Mouse (Mus musculus): ENCODE measurements around the gene Gm13283.
"Not testable (repeated sequence)": the region's sequence is repeated elsewhere in the genome, so short reads cannot be mapped to it uniquely, and the experiment has no call there.

The Gm13283 gene

DNA sequence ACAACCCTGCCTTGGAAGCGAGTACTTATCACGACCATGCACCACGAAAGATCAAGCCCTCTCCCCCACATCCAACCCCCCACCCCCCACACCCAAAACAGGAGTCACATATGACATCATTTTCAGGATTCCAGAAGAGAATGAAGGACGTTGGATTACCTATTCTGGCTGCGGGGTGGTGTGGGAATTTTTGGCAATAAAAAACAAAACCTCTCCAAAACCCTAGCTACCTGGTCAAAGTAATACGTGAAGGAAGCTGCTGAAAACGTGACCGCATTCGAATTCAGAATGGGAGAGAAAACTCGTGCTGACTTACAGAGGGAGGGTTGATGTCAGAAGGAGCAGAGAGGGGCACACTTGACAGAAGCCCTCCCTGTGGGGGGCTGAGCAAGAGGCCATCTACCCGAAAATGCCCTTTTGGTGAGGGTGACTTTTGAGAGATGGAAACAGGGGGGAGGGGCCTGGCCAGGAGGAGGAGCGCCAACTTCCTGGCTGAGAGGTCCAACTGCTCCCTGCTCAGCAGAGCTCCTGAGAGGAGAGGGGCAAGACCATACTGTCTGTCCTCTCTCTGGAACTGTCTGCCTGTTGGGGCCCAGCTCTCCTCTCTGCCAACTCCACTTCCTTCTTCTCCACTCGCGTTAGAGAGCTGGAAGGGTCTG lies at the start of gene Gm13283:
Gene Gm13283 (plus strand): TSS at position 510 of the 659 bp plus-strand sequence.
- DNase-seq: peak in 1 of 2 experiments; percentile 43

DNA sequence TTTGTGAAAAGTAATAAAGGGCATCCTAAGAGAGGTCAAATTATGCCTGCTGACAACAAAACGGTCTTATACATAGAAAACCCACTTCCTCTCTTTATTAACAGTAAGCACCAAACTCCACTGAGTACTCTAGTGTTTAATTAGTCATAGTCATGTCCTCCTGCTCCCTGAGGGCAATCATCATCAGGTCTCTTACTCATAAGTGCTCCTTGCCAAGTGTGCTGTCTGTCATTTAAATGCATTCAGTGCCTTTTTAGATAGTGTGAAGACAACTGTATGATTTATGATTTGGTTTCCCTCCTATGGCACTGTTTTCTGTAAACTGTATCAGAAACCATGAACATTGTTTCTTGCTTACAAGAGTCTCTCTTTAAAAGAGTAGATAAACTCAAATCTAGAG lies 45.6 kb upstream of the Gm13283 start:
- DNase-seq: no peak

DNA sequence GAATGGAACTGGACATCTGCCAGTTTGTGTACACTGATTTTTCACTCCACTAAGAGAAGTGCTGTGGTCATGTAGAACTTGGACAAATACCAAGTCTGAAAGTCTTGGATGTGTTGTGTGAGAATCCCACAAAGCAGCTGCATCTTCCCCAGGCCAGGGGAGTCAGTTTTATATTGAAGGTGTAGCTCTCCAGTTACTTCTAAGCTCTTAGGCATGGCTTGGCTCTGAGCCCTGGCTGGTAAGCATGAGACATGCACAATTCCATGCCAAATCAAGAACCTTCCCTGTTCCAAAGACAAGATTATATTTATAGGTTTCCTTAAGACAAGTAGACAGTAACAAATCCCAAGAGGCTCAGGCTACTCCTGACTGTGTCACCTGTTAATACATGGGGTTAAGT lies 44.9 kb upstream of the Gm13283 start:
- no peak for DNase-seq

DNA sequence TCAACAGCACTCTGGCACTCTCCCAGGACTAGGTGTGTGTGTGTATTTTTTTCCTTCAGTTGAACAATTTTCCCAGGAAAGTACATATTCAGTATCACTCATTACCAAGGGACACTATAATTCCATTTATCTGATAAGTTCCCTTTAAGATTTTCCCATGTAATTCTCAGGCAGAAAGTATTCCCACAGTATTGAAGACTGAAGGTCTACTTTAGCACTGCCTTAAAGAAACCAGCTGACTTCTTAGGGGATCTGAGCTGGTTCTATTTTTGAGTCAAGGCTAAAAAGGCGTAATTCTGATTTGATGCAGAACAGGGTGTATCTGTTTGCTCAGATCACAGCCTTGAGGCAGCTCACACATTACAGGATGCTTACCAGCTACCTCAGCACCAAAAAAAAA lies 41.2 kb upstream of the Gm13283 start:
- DNase-seq: no peak

DNA sequence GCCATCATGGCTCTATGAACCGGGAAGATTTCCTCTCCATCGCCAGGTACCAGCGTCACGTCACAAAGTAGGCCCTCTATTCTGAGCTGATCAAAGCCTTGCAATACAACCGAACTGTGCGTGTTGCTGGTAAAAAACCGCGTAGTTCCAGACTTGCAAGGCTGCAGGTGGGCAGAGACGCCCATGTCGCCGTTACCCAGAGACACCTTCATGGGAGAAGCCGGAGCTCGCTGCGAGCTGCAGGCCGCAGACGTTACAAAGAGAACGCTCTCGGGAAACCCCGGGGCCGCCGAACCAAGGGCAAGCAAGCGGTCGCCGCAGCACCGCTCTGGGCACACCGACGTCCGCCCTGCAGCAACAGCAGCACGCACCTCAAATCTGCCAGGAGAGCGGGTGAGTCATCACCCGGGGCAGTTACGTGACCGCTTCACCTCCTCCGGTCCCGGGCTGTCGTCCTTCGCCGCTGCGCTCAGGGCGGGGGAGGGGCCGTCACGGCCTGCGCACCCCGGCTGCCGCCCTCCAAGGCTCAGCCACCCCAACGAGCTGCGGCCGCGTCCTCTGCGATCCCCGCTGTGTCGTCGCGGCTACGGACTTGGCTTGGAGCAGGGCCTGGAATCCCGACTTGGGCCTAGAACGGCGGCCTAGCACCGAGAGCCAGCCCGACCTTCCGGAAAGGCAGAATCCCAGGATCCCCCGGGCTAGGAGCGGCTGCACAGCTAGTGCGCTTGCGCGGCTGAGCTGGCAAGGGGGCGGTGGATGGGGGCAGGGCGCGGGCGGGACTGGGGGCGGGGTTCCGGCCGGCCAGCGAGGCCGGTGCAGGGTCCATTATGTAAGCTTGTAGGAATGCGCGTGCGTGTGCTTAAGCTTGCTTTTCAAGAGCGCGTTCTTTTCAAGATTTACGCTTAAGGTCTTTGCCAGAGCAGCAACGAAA lies 37.9 kb upstream of the Gm13283 start, which contains the start of the genes Gm26566 and Klhl9:
Gene Gm26566 (plus strand): TSS at position 15 of the 931 bp plus-strand sequence.
Gene Klhl9 (minus strand): TSS at position 675 of the 931 bp plus-strand sequence.
- DNase-seq: peak; percentile 87 to 89

DNA sequence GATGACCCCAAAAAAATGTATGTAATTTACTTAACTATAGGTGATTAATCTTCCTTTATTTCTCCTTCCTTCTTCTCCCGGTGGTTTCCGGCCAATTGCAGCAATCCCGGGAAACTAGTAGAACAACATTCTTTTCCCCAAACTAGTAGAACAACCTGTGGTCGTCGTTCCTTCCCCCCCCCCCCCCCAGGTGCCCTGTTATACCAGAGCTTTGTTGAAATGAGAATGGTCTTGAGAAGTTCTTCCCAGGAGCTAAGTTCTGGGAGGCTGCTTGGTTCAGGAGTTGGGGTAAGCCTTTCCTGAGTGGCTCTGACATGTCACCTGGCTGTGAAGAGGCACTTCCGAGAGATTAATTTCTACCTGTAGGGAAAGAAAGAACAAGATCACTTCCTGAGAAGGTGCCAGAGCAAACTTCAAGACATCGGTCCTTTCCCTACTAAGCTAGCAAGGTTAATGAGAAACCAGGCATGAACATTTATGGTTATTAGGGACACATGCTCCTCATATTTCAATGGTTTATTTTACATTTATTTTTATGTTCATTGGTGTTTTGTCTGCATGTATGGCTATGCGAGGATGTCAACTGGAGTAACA lies 36.3 kb upstream of the Gm13283 start:
- DNase-seq: no peak

DNA sequence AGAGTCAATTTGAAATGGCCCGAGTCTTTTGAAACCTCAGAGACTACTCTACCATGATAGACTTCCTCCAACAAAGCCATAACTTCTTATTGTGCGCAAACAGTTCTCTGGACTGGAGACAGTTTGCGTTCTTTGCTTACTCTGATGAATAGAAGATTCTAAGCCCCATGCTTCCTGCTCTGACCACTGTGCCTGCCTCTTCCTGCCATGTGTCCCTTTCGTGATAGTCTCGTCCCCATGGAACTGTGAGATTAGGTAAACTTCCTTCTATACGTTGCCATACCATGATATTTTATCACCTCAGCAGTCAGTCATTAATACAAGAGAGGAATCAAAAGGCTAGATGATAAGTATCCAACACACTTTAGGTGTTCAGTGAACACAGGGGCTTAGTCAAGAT lies 33.2 kb upstream of the Gm13283 start:
- DNase-seq: no peak

DNA sequence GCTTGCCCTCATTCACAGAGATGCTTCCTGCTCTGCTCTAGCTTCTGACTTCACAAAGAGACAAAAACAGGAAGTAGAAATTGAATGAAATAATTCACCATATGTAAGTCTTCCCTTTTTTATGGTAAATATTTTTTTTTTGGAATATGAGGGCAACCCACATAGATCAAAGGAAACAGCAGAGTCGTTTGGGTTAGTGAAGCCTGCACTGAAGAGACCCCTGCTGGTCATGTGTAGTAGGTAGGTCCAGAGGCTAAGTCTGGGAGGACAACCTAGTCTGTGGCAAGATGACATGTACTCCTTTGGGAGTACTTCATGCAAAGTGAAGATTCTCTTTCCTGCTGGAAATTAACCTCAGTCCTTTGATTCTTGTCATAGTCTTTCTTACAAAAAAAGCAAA lies 32.6 kb upstream of the Gm13283 start:
- DNase-seq: peak; percentile 44 to 45

DNA sequence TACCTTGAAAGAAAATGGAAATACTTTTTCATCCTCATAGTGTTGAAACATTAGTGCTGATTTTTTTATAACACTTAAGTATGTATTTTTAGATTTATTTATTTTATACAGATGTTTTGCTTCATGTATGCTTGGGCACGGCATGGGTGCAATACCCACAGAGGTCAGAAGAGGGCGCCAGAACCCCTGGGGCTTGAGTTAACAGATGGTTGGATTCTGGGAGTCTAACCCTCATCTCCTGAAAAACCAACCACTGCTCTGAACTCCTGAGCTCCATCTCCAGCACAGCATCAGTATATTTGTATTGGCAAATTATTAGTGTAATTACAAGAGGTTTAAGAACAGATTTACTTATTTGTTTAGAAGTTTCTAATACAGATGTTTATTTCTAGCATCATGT lies 21.4 kb upstream of the Gm13283 start:
- peak; percentile 63 to 75 for DNase-seq

DNA sequence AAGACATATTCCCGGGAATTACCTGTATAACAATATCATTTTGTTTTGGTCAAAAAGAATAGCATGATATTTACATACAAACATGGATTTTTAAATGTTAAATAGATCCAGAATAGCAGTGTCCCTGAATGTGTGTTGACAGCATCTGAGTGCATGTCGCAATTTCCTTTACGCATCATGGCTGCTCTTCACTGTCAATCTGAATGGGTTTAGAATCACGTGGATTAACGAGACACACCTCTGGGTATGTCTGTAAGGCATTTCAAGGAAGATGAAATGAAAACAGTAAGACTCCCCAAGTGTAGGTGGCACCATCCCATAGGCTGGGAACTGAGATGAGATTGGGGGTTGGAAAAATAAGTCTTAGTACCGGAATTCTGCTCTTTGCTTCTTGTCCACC lies 20.9 kb upstream of the Gm13283 start:
- no peak for DNase-seq

DNA sequence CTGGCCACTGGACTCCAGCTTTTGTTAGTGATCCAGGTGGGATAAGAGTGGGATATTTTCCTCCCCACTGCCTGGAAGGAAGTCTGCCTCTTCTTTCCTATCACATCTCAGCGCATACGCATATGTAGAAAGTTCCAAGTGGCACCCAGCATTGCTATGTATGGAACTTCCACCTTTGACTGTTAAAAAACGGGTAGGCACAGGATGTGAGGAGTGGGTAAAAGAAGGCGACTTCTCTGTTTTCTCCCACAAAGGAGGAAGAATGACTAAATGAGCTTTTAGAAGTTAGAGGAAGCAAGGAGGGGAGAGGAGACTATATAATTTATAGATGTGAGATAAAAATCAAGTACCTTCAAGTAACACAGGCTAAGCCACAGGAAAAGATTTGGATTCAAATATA lies 18.5 kb upstream of the Gm13283 start:
- no peak for DNase-seq

DNA sequence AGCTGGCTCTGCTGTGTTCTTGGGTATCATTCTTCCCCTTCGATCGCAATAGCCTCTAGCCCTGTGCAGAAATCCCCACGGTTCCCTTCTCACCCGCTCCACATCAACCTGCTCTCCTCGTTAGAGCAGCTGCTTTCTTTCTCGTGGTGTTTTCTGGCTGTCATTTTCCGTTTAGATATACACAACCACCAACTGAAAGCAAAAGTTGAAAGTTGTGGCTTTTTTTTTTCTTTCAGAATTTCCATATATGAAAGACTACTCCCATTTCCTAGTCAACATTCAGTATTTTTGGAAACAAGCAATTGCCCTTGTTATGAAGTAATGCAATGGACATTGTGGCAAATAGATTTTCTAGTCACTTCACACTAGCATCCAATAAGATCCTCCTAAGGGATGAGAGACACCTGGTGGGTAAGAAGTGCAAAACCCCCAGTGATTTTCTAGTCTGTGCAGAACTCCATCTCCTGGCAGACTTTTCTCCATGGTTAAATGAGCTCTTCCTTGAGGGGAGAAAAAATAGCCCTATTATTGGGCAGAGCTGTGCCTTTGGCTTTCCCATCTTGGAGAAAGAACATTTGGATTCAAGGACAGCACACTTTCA lies 17.0 kb upstream of the Gm13283 start:
- no peak for DNase-seq

DNA sequence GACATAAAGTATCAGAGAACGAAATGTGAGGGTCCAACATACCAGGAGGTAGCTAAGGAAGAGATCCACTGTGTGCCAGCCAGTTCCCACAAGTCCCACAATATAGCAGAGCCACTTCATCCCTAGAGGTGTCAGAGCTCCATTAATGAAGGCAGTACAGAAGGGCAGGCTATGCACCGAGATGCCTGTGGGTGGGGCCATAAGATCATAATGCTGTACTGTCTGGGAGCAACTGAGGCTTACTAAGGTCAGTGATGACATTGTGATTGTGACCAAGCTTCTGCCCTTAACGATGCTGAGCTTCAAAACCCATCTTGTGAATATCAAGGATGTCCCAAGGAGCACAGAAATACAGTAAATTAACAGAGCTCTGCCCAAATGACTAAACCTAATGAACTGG lies 15.7 kb upstream of the Gm13283 start:
- DNase-seq: no peak

DNA sequence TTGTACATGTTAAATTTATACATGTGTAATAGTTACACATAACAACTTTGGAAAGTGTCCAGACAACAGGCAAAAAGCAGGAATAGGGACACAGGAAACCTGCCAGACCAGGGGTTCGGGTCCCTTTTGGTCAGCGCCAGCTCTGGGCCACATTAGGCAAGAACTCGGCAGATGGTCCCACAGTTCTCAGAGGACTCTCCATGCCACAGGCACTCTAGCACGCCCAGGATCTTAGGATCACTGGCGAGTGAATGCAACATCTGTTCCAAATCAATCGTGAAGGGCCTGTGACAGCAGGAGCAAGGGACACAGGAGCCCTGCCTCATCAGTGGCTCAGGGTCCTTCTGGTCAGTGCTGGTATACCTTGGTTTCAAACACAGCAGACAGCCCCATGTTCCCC lies 10.0 kb upstream of the Gm13283 start:
- no peak for DNase-seq

DNA sequence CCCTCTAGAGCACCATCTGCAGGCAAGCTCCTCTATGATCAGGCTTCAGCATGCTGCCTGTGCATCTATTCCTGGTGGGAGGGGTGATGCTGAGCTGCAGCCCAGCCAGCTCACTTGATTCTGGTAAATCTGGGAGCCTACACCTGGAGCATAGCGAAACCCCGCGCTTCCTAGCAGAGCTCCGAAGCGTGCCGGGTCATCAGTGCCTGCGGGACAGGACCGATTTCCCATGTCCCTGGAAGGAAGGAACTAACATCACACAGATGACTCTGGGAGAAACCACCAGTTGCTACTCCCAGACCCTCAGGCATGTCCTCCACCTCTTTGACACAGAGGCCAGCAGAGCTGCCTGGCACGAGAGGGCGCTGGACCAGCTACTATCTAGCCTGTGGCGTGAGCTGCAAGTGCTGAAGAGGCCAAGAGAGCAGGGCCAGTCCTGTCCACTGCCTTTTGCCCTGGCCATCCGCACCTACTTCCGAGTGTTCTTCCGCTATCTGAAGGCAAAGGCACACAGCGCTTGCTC lies 5.0 kb upstream of the Gm13283 start, which contains the start of gene Gm13271:
Gene Gm13271 (plus strand): TSS at position 51 of the 523 bp plus-strand sequence.
- DNase-seq: peak; percentile 73 to 81

DNA sequence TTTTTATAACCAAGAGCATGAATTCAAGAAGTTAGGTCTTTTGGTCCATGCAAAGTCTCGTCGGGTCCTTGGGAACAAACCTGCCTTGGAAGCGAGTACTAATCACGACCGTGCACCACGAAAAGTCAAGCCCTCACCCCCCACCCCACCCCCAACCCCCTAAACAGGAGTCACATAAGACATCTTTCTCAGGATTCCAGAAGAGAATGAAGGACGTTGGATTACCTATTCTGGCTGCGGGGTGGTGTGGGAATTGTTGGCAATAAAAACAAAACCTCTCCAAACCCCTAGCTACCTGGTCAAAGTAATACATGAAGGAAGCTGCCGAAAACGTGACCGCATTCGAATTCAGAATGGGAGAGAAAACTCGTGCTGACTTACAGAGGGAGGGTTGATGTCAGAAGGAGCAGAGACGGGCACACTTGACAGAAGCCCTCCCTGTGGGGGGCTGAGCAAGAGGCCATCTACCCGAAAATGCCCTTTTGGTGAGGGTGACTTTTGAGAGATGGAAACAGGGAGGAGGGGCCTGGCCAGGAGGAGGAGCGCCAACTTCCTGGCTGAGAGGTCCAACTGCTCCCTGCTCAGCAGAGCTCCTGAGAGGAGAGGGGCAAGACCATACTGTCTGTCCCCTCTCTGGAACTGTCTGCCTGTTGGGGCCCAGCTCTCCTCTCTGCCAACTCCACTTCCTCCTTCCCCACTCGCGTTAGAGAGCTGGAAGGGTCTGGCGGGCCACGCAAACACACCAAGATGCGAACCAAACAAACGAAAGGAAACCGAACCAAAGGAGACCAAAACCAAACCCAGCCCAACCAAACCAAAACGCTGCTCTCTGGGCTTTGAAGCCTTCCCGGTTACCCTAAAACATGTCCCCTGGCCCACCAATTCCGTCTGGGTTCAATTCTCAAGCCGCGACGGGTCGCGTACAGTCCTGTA lies 3.1 kb upstream of the Gm13283 start:
- not testable (repeated sequence) for DNase-seq

DNA sequence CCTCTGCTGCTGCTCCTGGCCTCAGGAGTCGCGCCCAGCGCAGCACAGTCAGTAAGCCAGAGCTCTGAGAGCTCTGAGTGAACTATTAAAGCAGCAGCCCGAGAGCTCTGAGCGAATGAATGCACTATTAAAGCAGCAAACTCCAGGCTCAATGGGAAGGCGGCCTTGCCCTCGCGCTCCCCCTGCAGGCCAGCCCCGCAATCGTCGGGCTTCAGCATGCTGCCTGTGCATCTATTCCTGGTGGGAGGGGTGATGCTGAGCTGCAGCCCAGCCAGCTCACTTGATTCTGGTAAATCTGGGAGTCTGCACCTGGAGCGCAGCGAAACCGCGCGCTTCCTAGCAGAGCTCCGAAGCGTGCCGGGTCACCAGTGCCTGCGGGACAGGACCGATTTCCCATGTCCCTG lies 2.3 kb upstream of the Gm13283 start:
- DNase-seq: peak; percentile 89

DNA sequence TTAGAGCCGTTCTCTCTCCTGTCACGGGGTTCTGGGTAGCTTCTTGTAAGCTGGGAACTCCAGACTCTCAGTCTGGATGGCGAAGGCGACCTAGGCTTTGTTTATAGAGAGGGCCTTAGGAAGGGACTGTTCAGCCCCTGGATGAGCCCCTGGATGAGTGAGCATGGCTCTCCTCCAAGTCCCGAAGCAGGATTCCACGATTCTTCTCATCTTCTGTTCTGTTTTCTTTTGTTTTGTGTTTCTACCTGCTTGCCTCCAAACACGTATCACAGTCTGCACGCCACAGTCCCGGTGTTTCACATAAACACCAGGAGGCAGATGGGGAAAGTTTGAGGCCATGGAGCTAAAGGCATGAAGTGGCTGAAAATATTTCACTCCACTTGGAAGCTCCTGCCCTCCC lies 1.2 kb upstream of the Gm13283 start:
- not testable (repeated sequence) for DNase-seq

DNA sequence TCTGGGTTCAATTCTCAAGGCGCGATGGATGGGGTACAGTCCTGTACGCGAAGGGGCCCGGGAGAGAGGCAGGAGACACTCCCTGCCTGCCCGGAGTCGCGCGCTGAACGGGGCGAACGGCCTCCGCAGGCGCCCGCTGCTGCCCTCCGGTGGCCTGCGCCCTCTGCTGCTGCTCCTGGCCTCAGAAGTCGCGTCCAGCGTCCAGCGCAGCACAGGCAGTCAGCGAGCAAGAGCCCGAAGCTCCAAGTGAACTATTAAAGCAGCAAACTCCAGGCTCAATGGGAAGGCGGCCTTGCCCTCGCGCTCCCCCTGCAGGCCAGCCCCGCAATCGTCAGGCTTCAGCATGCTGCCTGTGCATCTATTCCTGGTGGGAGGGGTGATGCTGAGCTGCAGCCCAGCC lies 512 bp downstream of the Gm13283 start:
- DNase-seq: peak; percentile 53 to 54

DNA sequence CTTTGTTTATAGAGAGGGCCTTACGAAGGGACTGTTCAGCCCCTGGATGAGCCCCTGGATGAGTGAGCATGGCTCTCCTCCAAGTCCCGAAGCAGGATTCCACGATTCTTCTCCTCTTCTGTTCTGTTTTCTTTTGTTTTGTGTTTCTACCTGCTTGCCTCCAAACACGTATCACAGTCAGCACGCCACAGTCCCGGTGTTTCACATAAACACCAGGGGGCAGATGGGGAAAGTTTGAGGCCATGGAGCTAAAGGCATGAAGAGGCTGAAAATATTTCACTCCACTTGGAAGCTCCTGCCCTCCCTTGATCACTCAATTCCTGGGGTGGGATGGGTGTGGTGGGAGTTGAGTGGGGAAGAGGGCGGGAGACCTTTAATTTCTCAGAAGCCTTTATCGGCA lies 1.9 kb downstream of the Gm13283 start:
- peak; percentile 88 for DNase-seq

DNA sequence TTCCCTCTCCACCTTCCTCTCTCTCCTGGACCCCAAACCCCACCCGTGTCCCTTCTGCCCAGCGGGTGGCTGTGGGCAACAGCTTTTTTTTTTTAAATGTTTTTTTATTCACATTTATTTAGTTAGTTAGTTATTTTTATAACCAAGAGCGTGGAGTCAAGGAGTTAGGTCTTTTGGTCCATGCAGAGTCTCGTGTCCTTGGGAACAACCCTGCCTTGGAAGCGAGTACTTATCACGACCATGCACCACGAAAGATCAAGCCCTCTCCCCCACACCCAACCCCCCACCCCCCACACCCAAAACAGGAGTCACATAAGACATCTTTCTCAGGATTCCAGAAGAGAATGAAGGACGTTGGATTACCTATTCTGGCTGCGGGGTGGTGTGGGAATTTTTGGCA lies 2.4 kb downstream of the Gm13283 start:
- DNase-seq: peak in 1 of 2 experiments; percentile 16
